Mouse (Mus musculus): Measurements from ENCODE around the gene Efhc1. TPM values are rescaled to one million over a fixed set of nuclear protein-coding genes. Genes with fewer than 3 reads are reported as not detected.

Gene Efhc1
- polyA plus RNA-seq, 1 experiment from 2014 or later, result 1.1 TPM

GRCm38 (mm10) chr1:20997328-20997689 is 45.9 kb downstream of the Efhc1 start:
- Histone ChIP-seq H3K4me3 (no peak overlapping the region), H3K27me3 (ENCODE audit: insufficient read depth, poor library complexity, severe bottlenecking) (no peaks in the 10 kb centered on the region), H3K36me3 (peaks cover 27% of the 10 kb centered on the region), H3K4me1 (peaks cover 26% of the 10 kb centered on the region), H3K9me3 (no peaks in the 10 kb centered on the region), H3K27ac (peak overlapping the region; percentile 36; the same call in 1 of the 2 replicates)
- DNase-seq (ENCODE audit: low spot score), result no peak
- WGBS, result 36% methylated on average over 2 of the region's 2 CpGs

DNA sequence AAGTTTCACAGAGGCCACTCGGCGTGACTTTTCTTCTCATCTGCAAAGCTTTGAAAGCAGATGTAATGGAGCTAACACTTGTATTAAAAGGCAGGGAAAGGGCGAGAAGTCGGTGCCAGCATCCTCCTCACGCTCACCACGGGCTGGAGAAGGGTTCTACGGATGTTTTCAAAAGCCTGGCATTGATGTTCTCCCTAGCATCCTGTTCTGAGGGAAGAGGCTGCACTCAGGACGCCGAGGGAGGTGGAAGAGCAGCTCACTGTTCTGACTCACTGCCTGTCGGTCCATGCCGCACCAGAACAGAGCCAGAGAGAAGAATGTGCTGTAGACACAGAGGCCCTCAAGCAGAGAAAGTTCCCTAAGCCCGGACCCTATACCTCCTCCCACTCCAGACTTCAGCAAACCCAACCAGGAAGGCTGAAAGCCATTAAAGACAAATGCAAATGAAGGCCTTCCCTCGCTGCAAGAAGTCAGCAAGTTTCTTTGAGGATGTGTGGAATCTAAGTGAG is 46.5 kb downstream of the Efhc1 start:
- Histone ChIP-seq H3K36me3 (peaks cover 33% of the 10 kb centered on the region), H3K27me3 (ENCODE audit: insufficient read depth, poor library complexity, severe bottlenecking) (no peaks in the 10 kb centered on the region), H3K27ac (no peak overlapping the region; the same call in 1 of the 2 replicates), H3K4me3 (no peak overlapping the region), H3K4me1 (peaks cover 26% of the 10 kb centered on the region), H3K9me3 (no peaks in the 10 kb centered on the region)
- no peak for DNase-seq (ENCODE audit: low spot score)
- WGBS, result 52% methylated on average over 13 of the region's 13 CpGs

DNA sequence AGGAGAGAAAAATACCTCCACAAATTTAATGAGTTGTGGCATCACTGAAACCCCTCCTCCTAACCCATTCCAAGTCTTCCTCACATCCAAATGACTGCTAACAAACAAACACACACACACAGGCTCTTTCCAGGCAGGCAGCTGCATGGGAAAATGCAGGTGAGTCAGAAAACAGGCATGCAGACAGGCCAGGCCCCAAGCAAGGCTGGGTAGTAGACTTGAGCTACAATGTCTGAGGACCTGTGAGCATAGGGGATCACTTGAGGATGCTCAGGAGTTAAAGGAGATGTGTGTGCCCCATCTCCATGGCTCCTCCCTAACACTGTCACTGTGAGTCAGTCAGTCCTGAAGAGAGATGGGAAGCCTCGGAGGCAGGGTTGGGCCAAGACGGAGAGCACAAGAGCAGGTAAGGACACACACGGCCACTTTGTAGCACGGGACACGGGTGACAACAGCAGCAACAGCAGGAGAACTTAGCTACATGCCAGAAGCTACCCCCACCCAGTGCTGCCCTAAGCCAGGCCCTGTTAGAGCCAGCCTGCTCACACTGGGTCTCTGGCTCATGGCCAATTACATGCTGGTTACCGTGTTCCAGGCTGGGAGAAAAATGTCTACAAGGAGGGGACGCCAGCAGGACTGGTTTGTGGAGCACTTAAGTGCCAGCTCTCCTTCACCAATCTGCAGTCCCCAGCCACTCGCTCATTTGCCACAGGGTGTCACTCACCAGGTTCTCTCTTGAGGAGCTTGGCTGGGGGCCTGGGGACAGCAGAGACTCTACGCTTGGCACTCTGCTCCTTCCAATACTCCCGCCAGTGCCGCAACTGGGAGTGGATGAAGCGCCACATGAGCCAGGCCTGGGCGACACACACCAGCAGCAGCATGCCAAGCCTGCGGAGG is 51.1 kb downstream of the Efhc1 start:
- H3K27ac ChIP-seq, result no peak overlapping the region
- no peak for DNase-seq (ENCODE audit: low spot score)
- peaks cover 5% of the 10 kb centered on the region for H3K4me1 ChIP-seq
- no peaks in the 10 kb centered on the region for H3K9me3 ChIP-seq
- H3K27me3 ChIP-seq (ENCODE audit: insufficient read depth, poor library complexity, severe bottlenecking), result no peaks in the 10 kb centered on the region
- H3K4me3 ChIP-seq, result no peak overlapping the region
- 90% methylated on average over 14 of the region's 14 CpGs for WGBS
- H3K36me3 ChIP-seq, result peaks cover 54% of the 10 kb centered on the region

GRCm38 (mm10) chr1:21004596-21004995 is 53.2 kb downstream of the Efhc1 start:
- 84% methylated on average over 8 of the region's 8 CpGs for WGBS
- H3K9me3 ChIP-seq, result no peaks in the 10 kb centered on the region
- no peak overlapping the region for H3K27ac ChIP-seq
- no peak overlapping the region for H3K4me3 ChIP-seq
- peaks cover 13% of the 10 kb centered on the region for H3K4me1 ChIP-seq
- DNase-seq (ENCODE audit: low spot score), result no peak
- no peaks in the 10 kb centered on the region for H3K27me3 ChIP-seq (ENCODE audit: insufficient read depth, poor library complexity, severe bottlenecking)
- peaks cover 52% of the 10 kb centered on the region for H3K36me3 ChIP-seq

DNA sequence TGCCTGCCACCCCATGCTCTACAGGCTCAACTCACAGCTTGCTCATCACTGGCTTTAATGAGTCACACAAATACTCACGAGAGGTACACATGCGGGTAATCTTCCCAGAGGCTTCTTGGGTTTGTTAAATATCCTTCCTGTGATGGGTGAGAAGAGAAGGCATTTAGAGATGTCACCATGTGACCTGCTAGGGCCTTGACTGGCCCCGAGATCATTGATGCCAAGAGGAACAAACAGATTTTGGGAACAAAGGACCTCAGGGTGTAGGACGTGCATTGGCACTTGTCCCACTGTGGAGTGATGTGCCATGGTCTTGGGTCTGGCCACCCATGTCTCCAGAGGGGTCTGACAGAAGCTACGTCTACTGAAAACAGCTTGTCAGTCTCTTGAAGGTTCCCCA is 55.3 kb downstream of the Efhc1 start:
- no peak overlapping the region for H3K27ac ChIP-seq
- peaks cover 40% of the 10 kb centered on the region for H3K36me3 ChIP-seq
- H3K9me3 ChIP-seq, result no peaks in the 10 kb centered on the region
- H3K4me3 ChIP-seq, result no peak overlapping the region
- H3K4me1 ChIP-seq, result peaks cover 19% of the 10 kb centered on the region
- 82% methylated on average over 5 of the region's 5 CpGs for WGBS
- DNase-seq (ENCODE audit: low spot score), result no peak
- no peaks in the 10 kb centered on the region for H3K27me3 ChIP-seq (ENCODE audit: insufficient read depth, poor library complexity, severe bottlenecking)

DNA sequence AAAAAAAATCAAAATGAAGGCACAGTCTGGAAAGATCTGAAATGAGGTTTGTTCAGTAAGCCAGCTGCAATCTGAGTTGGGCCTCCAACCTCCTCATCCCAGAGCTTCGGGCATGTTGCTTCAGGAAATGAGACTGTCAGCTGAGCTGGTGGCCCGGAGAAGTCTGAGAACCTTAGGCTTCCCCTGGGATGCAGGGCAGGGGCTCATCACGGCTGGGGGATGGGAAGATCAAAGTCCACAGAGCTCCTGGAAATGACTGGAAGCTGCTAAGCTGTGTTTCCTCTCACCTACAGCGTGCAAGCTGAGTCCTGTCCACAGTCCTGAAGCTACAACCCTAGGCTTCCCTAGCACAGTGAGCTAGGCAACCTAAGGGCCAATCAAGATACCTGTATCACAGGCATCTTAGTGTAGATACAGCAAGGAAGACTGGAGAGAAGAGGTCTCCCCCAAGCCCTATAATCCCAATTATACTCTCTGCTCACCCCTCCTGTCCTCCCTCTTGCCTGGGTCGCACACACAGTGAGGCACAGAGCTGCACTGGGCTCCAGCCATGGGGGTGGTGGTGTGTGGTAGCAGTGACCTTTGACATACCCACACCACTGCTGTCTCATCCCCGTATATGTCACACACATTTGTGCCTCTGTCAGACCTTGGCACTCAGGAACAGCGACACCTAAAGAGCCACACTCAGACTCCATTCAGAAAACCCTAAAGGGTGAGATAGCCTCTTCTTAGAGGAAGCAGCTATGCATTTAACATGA is 56.7 kb downstream of the Efhc1 start:
- WGBS, result 50% methylated on average over 7 of the region's 7 CpGs
- H3K36me3 ChIP-seq, result peaks cover 37% of the 10 kb centered on the region

GRCm38 (mm10) chr1:21008891-21009290 is 57.5 kb downstream of the Efhc1 start:
- H3K9me3 ChIP-seq, result no peaks in the 10 kb centered on the region
- no peak overlapping the region for H3K27ac ChIP-seq
- 58% methylated on average over 4 of the region's 4 CpGs for WGBS
- peaks cover 31% of the 10 kb centered on the region for H3K36me3 ChIP-seq
- H3K4me3 ChIP-seq, result no peak overlapping the region
- no peaks in the 10 kb centered on the region for H3K27me3 ChIP-seq (ENCODE audit: insufficient read depth, poor library complexity, severe bottlenecking)
- no peak for DNase-seq (ENCODE audit: low spot score)
- peaks cover 19% of the 10 kb centered on the region for H3K4me1 ChIP-seq

More for the DNA sequence above, 56.7 kb downstream of the Efhc1 start:
- Histone ChIP-seq H3K9me3 (no peaks in the 10 kb centered on the region), H3K4me1 (peaks cover 19% of the 10 kb centered on the region), H3K4me3 (no peak overlapping the region), H3K27me3 (ENCODE audit: insufficient read depth, poor library complexity, severe bottlenecking) (no peaks in the 10 kb centered on the region), H3K27ac (no peak overlapping the region)
- no peak for DNase-seq (ENCODE audit: low spot score)

DNA sequence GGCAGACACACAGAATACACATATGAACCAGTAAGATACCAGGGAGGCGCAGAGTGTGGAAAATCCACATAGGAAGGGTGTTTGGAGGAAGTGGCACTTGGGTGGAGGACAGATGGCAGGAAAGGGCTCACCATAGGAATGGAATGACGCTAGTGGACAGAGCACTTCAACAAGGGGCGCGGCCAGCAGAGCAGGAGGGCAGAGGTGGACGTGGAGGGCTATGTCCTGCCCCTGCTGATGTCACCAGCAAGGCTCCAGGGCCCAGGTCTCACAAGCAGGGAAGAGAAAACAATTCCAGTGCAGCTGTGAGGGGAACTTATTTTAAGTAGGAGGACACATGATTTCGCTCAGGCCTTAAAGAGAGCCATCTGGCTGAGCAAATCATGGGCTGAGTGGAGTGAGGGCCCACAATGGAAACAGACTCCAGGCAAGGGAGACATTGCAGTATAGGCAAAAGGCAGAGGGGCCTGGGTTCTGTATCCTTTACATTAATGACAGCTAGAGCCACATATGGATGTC is 58.9 kb downstream of the Efhc1 start:
- Histone ChIP-seq H3K4me3 (no peak overlapping the region), H3K27ac (no peak overlapping the region), H3K36me3 (peaks cover 25% of the 10 kb centered on the region), H3K4me1 (peaks cover 19% of the 10 kb centered on the region), H3K9me3 (no peaks in the 10 kb centered on the region), H3K27me3 (ENCODE audit: insufficient read depth, poor library complexity, severe bottlenecking) (no peaks in the 10 kb centered on the region)
- WGBS, result 58% methylated on average over 6 of the region's 6 CpGs
- DNase-seq (ENCODE audit: low spot score), result no peak

DNA sequence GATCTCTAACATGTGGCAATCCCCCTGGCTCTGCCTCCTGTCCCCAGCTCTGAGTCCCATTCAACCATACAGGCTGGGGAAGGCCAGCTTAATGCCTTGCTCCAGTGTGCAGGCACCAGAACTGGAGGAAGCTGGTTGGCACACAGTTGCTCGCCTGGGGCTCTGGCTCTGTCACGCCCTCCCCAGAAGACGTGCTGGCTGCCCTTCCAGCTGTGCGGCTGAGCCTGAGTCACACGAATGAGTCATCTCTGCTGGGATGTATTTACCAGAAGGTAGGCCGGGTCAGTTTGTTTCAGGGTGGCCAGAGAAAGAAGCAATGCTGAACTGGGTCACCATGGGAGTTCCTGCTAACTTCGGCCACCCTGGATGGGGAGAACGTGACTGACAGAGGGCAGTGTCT is 63.0 kb downstream of the Efhc1 start:
- Histone ChIP-seq H3K27me3 (ENCODE audit: insufficient read depth, poor library complexity, severe bottlenecking) (no peaks in the 10 kb centered on the region), H3K9me3 (no peaks in the 10 kb centered on the region), H3K36me3 (peaks cover 18% of the 10 kb centered on the region), H3K4me3 (no peak overlapping the region), H3K4me1 (peaks cover 6% of the 10 kb centered on the region), H3K27ac (no peak overlapping the region; the same call in 1 of the 2 replicates)
- WGBS, result 52% methylated on average over 8 of the region's 8 CpGs
- DNase-seq (ENCODE audit: low spot score), result no peak

- H3K27me3 ChIP-seq (ENCODE audit: insufficient read depth, poor library complexity, severe bottlenecking), result no peaks in the 10 kb centered on the region
- DNase-seq (ENCODE audit: low spot score), result no peak
- H3K36me3 ChIP-seq, result no peaks in the 10 kb centered on the region
- no peak overlapping the region for H3K4me3 ChIP-seq
- peaks cover 11% of the 10 kb centered on the region; the same call in 1 of the 2 replicates for H3K4me1 ChIP-seq
- no peaks in the 10 kb centered on the region for H3K9me3 ChIP-seq
- no peak overlapping the region for H3K27ac ChIP-seq
- WGBS, result 83% methylated on average over 3 of the region's 3 CpGs
These were observed 71.7 kb downstream of the Efhc1 start for GRCm38 (mm10) chr1:21023101-21023500.

GRCm38 (mm10) chr1:21025203-21025602 is 73.8 kb downstream of the Efhc1 start:
- WGBS, result 64% methylated on average over 5 of the region's 5 CpGs
- no peaks in the 10 kb centered on the region for H3K27me3 ChIP-seq (ENCODE audit: insufficient read depth, poor library complexity, severe bottlenecking)
- no peak overlapping the region for H3K4me3 ChIP-seq
- H3K27ac ChIP-seq, result 0 out of 2 replicates have a peak overlapping the region, but pooled peaks have one; percentile 16
- H3K4me1 ChIP-seq, result peaks cover 11% of the 10 kb centered on the region; the same call in 1 of the 2 replicates
- DNase-seq (ENCODE audit: low spot score), result no peak
- peaks cover 3% of the 10 kb centered on the region; the same call in 1 of the 2 replicates for H3K36me3 ChIP-seq
- no peaks in the 10 kb centered on the region for H3K9me3 ChIP-seq

DNA sequence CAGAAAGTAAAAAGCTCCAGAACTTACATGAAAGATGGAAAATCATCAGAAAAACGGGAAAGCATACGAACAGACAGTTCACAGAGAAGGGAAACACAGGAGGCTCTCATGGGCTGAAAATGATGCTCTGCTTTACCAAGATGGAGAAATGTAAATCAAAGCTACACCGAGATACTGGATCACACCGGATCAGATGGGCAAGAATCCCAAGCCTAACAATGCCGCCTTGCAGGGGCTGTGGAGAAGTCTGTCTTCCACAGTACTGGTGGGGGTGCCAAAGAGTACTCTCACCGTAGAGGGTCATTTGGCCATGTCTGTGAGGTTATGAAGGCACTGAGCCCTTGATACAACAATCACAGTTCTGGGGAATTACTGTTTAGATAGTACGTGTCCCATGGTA is 75.1 kb downstream of the Efhc1 start:
- no peak for DNase-seq (ENCODE audit: low spot score)
- peaks cover 11% of the 10 kb centered on the region; the same call in 1 of the 2 replicates for H3K4me1 ChIP-seq
- 86% methylated on average over 7 of the region's 7 CpGs for WGBS
- H3K36me3 ChIP-seq, result peaks cover 3% of the 10 kb centered on the region; the same call in 1 of the 2 replicates
- H3K9me3 ChIP-seq, result no peaks in the 10 kb centered on the region
- H3K4me3 ChIP-seq, result no peak overlapping the region
- H3K27me3 ChIP-seq (ENCODE audit: insufficient read depth, poor library complexity, severe bottlenecking), result no peaks in the 10 kb centered on the region
- no peak overlapping the region for H3K27ac ChIP-seq

Data from heart, embryonic 10.5 days (tissue).